Mouse (Mus musculus) adrenal gland, postnatal 36 days (tissue): ENCODE measurements around the gene Mrpl14. TPM values are rescaled to one million over a fixed set of nuclear protein-coding genes. Genes with fewer than 3 reads are reported as not detected.
A peak's percentile ranks its signal among the peaks of the same experiment; 100 is the strongest.

Source experiments
- DNase-seq, 2 experiments: peaks; one replicate each; pipeline ENCODE4 v3.0.0; 2021; ENCODE audit warnings: mixed read lengths in 1 of 2
- total RNA-seq, 2 experiments: library from RNA; stranded (reverse); gene quantifications; 2 replicates each; pipeline ENCODE4 v1.2.3; 2021

Mrpl14 gene
- total RNA-seq, 2 experiments from 2014 or later = 115 to 118 TPM

DNA sequence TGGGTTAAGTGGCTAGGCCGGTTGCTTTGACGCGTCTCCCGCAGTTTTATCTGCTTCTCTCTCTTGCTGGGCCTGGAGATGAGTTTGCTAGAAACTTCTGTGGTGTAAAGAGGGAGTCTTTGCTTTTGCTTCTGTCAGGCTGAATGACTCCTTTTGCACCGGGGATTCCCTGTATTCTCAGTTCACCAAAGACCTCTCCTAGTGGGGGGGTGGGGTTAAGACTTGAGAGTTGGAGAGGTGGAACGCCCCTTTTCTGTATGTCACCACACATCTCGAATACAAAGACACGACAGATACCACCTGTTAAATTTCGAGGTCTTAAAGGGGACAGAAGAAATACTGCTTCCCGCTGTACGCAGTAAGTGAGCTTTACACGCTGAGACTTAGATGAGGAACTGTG lies 594 bp downstream of the Mrpl14 start, which contains the start of gene Tmem63b:
Gene Tmem63b (minus strand): TSS at position 190 of the 400 bp plus-strand sequence.
- DNase-seq = no peak

DNA sequence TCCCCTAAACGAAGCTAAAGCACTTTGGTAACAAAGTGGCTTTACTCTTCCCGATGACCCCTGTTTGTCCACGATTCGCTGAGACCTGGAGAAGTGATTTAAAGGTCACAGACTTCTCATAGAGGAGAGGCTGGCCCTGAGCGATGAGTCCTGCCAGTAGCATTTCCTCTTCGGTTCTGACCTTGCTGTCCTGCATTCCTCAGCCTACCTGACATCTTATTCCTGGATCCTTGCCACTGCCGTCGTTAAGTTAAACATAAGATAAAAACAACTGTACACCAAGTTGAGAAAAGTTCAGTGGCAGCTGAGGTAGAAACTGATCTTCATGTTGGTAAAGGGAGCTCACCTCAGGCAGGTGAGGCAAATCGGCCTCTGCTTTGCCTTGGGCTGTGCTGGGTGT lies 3.0 kb downstream of the Mrpl14 start:
- peak in 1 of 2 experiments; percentile 14 for DNase-seq

DNA sequence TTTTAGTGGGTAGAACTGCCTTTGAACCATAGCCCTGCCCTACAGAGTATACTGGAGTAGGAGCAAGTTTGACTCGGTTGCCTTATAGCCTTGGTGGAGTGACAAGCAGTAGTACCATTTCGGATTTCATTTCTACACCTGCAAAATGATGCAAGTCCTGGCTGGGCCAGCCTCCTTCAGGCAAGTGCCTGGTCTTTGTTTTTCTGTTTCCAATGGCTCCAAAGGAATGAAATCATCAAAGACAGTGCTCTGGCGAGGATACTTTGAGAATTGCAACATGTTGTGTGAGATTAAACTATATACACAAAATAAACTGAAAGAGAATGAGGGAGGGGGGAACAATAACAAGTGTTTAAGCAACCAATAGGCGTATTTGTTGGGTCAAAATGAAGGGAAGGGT lies 3.9 kb downstream of the Mrpl14 start:
- no peak for DNase-seq

DNA sequence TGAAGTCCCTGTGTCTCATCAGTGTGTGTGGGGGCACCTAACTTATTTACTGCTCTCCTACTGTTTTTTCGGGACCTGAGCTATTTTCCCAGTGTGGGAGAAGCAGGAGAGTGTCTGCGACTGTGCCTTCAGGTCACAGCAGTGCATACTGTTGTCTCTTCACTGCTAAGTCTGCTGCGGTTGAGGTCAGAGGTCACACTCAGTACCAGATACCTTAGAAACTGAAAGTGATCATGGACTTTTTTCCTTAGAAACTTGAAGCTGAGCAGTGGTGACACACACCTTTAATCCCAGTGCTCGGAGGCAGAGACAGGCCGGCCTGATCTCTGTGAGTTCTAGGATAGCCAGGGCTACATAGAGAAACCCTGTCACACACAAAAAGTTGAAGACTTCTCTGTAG lies 6.0 kb downstream of the Mrpl14 start:
- no peak for DNase-seq

DNA sequence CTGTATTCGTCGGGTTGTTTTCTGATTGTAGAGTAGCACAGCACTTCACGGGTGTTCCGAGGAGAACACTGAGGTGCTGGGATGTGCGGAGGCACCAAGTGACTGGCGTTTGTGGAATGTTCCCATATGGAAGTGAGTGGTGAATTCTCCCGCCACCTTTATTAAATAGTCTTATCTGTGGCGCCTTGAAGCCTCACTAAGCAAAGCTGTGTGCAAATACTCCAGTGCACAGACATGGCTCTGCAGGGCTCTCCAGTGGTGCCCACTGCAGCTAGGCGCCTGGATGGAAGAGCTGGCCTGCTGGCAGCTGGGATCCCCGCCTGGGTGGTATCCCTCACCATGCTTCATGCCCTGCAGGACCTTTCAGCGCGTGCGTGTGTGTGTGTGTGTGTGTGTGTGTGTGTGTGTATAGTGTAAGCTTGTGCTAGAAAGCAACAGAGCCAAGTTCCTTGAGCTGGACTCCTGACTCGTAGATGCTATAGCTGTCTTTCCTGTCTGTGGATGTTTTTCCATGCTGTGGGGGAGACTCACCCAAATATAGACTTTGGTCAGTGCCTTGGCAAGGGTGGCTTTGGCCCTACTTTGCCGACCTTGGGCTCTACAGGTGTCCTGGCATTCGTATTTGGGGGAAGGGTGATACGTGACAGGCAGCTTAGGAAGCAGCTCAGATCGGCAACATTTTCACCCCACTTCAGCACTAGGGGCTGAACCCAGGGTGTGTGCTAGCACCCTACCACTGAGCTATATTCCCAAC lies 7.9 kb downstream of the Mrpl14 start:
- peak in 1 of 2 experiments; percentile 23 for DNase-seq

DNA sequence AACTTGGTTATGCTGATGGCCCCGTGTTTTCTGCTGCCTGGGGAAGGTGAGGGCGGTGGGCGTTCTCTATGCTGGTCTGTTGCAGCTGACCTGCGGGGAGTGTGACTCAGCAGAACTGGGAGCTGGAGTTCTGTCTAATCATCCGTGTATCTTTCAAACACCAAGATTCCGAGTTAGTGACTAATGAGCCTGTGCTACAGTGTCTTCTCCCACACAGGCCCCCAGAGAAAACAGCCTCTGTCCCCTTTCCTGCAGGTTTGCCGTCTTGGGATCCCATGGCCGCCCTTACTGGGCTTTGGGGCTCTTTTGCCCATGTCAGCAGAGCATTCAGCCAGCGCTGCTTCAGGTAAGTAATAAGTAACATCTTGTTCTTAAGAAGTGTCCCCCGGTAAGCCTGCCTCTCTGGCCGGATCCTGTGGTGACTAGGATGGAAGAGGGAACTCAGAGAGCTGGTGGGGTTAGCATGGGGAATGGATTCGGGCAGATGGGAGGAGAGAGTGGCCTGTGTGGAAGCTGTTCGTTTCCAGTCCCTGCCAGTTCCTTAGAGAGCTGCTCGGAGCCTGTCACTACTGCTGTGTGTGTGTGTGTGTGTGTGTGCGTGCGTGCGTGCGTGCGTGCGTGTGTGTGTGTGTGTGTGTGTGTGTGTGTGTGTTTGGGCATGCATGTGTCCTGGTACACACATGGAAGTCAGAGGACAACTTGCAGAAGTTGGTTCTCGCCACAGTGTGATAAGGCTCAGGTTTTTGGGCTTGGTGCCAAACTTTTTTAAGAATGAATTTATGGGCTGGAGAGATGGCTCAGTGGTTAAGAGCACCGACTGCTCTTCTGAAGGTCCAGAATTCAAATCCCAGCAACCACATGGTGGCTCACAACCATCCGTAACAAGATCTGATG lies 9.4 kb downstream of the Mrpl14 start:
- peak; percentile 35 to 38 for DNase-seq

DNA sequence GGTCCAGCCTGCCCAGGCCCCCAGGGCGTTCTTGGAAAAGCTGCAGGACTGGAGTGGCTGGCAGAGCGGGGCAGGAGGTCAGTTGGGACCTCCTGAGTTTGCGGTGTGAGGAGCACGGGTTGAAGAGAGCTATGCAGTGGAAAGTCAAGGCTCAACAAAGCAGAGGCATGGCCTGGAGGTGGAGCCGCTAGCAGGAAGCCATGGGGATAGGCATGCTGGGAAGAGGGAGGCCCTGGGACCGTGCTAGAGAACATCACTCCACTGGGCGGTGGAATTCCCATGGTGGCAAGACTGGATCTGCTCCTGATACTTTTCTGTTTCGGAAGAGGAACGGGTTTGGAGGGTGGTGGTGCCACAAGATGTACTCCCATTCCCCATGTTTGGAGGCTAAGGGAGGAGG lies 10.9 kb downstream of the Mrpl14 start:
- DNase-seq = no peak

DNA sequence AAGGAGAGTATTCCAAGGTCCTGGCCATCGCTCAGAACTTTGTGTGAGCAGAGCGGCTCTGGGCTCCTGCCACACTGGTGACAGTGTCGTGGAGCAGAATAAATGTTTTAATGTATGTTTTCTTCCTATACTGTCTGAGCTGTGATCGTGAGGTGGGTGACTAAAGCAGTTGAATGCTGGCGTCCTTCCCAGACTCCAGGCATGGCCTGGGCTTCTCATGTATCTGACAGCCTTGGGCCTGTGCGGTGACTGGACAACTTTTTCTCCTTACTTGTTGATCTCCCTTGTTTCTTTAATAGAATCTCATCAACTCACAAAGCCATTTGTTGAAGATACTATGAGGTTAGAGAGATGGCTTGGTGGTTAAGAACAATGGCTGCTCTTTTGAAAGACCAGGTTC lies 12.2 kb downstream of the Mrpl14 start:
- DNase-seq = no peak

DNA sequence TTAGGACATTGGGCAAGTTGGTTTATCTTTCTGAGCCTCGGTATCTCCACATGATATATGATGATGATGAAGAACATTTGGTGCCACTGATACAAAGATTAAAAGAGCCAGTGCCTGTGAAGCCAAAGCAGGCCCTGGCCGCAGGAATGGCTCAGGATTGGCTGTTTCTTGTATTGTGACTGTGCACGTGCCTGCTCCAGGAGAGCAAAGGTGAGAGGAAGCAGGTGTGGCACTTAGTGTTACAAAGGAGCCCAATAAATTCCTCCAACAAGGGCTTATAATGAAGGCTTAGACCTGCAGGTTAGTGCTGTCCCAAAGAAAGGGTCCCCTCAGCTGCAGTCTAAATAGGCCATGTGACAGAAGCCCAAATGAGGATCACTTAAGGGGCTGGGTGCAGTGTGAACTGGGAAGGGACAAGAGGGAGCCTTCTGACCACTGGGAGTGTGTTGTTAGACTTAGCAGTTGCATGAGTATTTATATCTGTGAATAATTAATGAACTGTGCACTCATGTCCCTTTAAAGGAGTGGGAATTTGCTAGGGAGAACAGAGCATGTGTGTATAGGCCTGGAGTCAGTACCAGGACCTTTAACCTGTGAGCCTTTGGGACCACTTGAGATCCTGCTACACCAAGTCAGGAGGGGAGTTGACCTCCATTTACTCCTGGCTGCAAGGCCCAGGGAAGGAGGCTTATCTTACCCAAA lies 13.1 kb downstream of the Mrpl14 start:
- DNase-seq = no peak

DNA sequence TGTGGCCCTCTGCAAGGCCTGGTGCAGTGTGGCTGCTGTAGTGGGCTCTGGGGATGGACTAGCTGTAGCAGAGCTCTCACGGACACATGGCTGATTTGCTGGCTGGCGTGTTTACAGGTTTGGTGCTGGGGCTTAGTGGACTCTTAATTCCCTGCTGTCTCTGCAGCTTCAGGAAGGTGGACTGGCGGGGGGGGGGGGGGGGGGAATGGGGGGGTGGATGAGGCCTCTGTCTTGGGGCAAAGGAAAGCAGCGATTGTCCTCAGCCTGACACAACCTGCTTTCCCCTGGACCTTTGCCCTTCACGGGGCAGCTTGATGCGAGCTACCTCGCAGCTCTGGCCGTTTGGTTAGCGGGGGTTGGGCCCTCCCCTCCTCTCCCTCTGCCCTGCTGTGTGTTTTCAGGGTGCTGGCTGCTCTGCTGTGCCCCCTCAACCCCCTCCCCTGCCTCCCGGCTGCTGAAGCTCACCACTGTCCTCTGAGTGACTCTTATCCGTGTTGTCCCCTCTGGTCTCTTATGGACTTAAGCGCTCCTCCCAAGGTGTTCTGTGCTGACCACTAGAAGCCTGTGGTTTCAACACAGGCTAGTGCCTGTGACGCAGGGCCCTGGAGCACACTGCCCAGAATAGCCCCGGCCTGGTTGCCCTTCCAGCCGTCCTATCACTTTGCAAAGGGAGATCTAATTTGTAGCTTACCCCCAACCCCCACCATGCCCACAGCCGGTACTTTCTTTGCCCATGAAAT lies 14.5 kb downstream of the Mrpl14 start:
- no peak for DNase-seq

DNA sequence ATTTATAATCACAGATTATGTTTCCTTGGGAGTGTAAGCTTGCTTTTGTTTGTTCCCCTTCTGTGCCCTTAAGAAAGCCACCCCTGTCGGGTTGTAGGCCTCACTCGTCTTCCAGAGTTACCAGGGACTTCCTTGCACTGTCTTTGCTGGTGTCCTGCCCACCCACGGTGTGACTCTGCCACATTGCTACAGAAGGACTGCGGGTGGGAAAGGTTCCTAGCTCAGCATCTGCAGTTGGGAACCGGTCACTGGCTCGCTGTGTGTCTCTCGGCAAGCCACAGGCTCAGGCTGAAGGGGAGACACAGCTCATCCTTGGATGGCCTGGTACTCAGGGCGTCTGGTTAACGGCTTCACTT lies 15.1 kb downstream of the Mrpl14 start:
- no peak for DNase-seq

DNA sequence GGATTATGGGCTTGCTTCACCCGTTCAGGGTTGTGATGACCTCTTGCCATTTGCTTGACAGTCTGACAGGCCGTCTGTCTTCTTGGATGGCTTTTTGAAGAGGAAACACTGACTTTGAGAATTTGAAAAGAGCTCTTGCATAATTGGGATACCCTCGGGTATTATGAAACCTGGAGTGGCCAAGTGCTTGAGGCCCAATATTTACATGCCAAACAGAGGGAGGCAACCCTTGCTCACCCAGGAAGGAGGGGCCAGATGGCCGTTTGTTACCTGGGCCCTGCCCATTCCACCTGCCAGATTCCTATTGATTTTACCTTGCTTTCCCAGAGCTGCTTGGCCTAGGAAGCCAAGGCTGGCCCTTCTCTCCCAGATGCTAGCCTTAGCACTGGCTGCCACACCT lies 16.1 kb downstream of the Mrpl14 start:
- DNase-seq = peak in 1 of 2 experiments; percentile 23

DNA sequence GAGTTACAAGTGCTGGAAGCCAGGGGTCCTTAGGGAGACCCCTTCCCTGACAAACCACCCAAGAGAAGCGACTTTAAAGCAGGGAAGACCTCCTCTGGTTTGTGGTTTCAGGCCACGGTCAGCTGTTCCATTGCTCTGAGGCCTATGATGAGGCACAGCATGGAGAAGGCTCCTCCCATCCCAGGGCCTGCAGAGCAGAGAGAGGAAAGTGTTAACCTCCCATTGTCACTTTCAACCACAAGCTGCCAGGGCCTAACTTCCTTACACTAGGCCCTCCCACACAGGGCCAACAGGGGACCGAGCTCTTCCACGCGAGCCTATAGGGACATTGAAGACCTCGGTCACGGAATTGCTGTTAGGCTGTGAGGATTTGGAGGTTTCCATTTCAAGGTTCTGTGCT lies 17.1 kb downstream of the Mrpl14 start:
- DNase-seq = no peak

DNA sequence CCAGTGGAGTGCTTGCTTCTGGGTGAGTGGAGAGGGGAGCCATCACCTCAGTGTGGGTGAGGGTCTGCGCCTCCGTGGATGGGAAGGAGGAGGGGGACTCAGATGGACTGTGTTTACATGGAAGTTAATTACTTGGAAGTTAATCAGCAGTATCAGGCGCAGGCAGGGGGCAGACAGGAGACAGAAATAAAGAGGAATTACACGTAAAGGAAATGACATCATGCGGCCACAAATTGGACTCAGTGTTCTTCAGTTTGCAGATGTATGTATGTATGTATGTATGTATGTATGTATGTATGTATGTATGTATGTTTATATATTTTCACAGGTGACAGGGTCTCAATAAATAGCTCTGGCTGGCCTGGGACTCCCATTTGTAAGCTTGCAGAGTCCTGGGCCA lies 20.7 kb downstream of the Mrpl14 start:
- DNase-seq = no peak

DNA sequence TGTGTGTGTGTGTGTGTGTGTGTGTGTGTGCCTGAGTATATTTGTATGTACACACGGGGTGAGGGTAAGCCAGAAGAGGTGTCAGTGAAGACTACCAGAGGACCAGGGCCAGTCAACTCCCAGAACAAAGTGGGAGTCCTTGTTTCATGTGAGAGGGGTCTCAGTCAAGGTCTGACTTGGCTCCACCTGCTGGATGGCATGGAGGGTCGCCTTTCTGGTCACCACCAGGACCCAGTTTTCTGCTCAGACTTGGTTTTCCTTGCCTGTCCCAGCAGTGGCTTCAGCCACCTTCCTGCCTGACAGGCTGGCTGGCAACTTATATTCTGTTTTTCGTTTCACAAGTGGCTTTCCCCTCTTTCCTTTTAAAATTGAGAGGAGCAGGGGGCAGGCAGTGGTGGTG lies 21.3 kb downstream of the Mrpl14 start:
- DNase-seq = no peak

DNA sequence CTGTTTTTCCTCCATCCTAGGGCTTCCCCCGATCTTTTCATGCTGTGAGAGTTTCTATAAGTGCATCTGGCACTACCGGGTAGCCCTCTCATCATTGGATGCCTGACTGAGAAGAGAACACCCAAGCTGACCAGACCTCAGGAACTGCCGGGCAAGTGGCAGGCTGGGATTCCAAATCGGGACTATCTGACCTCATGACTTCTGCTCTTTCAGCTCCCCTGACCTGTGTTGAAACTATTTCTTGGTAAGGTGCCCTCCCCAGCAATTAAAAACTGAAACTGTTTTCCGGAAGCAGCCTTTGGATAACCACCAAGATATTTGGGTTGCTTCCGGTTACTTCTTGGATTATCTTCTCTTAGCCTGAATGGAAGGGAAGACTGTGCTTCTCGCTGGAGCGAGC lies 22.1 kb downstream of the Mrpl14 start:
- no peak for DNase-seq

DNA sequence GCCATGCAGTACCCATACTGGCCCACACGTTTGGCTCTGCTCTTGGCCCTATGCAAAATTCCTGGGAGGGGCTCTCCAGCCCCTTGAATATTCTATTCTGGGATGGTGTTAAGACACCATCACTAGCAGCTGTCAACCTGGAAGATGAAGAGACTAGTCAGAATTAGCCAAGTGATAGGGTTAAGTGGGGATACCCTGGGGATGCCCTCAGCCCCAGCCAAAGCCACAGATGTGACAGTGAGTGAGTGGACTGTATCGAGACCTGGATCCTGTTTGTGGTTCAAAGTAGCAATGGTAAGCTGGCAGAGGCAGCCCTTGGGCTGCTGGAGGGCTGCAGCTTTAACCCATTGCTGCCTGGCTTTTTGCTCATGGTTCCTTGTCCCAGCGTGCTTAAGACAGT lies 23.7 kb downstream of the Mrpl14 start:
- DNase-seq = no peak

DNA sequence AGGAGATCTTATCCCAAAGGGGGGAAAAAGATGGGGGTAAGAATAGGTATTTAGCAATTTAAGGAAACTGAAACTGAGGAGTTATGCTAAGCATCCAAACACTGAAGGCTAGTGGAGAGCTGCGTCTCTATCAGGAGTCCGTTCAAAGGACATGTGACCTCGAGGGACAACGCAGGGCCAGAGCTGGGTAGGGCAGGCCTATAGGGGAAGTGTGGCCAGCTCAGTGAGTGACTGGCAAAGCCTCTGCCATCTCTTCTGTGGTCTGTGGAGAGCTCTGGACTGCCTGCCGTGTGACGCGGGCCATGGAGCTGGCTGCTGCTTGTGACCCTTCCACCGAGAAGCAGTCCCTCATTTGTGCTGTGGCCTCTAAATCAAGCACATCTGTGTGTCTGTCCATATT lies 24.3 kb downstream of the Mrpl14 start:
- DNase-seq = no peak

DNA sequence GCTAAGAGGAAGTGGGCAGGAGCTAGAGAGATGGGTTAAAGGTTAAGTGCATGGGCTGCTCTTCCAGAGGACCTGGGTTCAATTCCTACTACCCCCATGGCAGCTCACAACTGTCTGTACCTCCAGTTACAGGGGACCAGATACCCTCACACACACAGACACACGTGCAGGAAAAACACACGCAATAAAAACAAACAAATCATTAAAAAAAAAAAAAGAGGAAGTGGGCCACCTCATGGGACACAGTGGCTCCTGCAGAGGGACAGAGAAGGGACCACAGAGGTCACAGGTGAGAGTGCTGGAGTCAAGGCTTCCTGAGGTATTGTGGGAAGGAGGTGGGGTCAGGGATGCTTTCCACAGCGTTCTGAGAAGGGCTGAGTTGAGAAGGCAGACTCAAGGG lies 25.4 kb downstream of the Mrpl14 start:
- DNase-seq = no peak

DNA sequence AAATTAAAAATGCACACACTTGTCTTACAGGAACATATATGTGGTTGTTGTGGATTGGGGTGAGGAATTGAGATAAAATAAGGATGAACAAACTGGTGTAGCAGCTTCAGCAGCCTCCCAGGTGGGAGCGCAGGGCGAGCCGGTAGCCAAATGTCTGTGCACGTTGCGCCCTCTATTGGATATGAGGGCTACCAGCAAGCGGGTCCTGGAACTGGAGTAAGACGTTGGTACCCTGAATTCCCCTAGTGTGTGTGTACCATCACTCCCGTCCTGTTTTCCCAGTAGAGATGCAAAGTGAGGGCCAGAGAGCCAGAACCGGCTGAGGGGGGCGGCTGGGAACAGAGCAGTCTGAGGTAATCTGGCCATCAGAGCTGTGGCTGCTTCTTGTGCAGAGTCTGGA lies 32.2 kb downstream of the Mrpl14 start:
- DNase-seq = peak; percentile 76 to 82

DNA sequence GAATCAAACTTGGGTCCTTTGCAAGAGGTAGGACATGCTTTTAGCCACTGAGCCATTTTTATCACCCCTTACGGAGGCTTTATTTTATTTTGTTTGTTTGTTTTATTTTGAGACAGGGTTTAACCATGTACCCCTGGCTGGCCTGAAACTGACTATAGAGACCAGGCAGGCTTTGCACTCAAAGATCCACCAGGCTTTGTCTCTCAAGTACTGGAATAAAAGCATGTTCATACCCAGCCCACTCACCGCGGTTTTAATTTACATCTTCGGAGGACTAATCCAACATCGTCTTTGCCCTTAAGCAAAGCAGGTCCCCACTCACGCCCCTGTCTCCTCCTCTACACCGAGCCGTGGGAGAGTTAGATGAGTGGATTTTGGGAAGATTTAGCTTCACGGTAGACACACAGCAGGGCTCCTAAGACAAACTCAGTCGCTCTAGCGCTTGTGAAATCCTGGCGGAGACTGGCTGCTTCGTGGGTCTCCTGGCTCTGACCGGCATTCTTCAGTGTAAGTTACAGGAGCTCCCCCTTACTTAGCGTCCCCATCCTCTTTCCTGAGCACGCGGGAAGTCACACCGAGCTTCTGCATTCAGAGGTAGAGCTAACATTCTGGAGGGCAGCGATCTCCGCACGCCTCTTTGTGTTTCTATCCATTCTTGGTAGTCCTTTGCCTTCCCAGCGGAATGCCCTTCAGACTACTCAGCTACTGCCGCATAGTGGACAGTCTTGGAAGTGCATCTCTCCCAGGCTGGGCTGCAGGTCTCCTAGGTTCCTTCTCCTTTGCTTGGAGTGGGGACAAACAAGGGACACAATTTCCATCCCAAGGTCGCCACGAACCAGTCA lies 37.8 kb downstream of the Mrpl14 start:
- DNase-seq = peak; percentile 83 to 84
